In genomic region chr7:109707023-109707785, GRCm38 (mm10) we compare ENCODE assay signal across 8 mouse cellular contexts. TPM values are rescaled to one million over a fixed set of nuclear protein-coding genes. Genes with fewer than 3 reads are reported as not detected.
DNase-seq lines count a peak whose midpoint lies in the region; ATAC-seq and TF ChIP-seq lines count a peak whose summit lies in the region.
"Had no signal": no experiment of that assay in that cellular context is flagged by ENCODE, and none has a peak within 500 bp of the region (broad histone marks: within the 10 kb centered on the region; RNA-seq: fewer than 3 reads in every experiment).

No protein-coding gene starts in this region.

- H3K9me3 ChIP-seq in heart, embryonic 10.5 days = no peaks in the 10 kb centered on the region
- no peaks in the 10 kb centered on the region for H3K9me3 ChIP-seq in liver, embryonic 13.5 days (replicated peaks)

- intact Hi-C loops in left cerebral cortex, adult 2 months (cut with DNase I) = loop anchor here (2.0 to 5.0 kb wide), 2 partner anchors 34 to 185 kb away; no protein-coding TSS in a partner anchor

- H3K27me3 ChIP-seq in heart, embryonic 10.5 days (ENCODE audit: insufficient read depth, poor library complexity, severe bottlenecking) = no peaks in the 10 kb centered on the region
- no peaks in the 10 kb centered on the region for H3K27me3 ChIP-seq in liver, embryonic 13.5 days

- peak; percentile 66 for TF ChIP-seq CTCF in left cerebral cortex, adult 2 months (IDR thresholded peaks at IDR 0.05)

- peaks cover 25% of the 10 kb centered on the region for H3K36me3 ChIP-seq in heart, embryonic 10.5 days
- H3K36me3 ChIP-seq in liver, embryonic 13.5 days = peaks cover 57% of the 10 kb centered on the region

- 45% methylated on average over 4 of the region's 4 CpGs for WGBS in heart, embryonic 10.5 days
- WGBS in liver, embryonic 13.5 days (ENCODE audit: insufficient replicate concordance) = 34% methylated on average over 4 of the region's 4 CpGs

- peak overlapping the region; percentile 58 for H3K27ac ChIP-seq in left cerebral cortex, adult 2 months
- H3K27ac ChIP-seq in heart, embryonic 10.5 days = 0 out of 2 replicates have a peak overlapping the region, but pooled peaks have one; percentile 12
- no peak overlapping the region for H3K27ac ChIP-seq in liver, embryonic 13.5 days

- no peak overlapping the region for H3K4me3 ChIP-seq in left cerebral cortex, adult 2 months
- H3K4me3 ChIP-seq in heart, embryonic 10.5 days = no peak overlapping the region
- no peak overlapping the region for H3K4me3 ChIP-seq in liver, embryonic 13.5 days (replicated peaks)

- ATAC-seq in liver, embryonic 13.5 days (ENCODE audit: low read depth) = no peak

- H3K4me2 ChIP-seq in liver, embryonic 13.5 days = no peak overlapping the region

- peak; percentile 25 to 34 for DNase-seq in left cerebral cortex, adult 2 months (ENCODE audit: extremely low spot score in 1 of 2, low spot score in 2 of 2)
- no peak for DNase-seq in left cerebral cortex, adult 11 months (ENCODE audit: low spot score)
- DNase-seq in MN1 (ENCODE audit: low spot score) = peak; percentile 73
- DNase-seq in cerebellum, adult 11-12 months = peak; percentile 58
- no peak for DNase-seq in heart, embryonic 10.5 days (ENCODE audit: low spot score)
- DNase-seq in liver, embryonic 13.5 days = peak; percentile 22
- DNase-seq in skeletal muscle tissue, adult 2 months (ENCODE audit: low read depth, low spot score) = peak; percentile 39

- H3K9ac ChIP-seq in liver, embryonic 13.5 days = no peak overlapping the region

- H3K4me1 ChIP-seq in heart, embryonic 10.5 days = peaks cover 53% of the 10 kb centered on the region
- peaks cover 49% of the 10 kb centered on the region for H3K4me1 ChIP-seq in liver, embryonic 13.5 days (replicated peaks)

RNA-seq across cellular contexts. Expression of gene Akip1, which starts 3.7 kb away (rescaled TPM):
- total RNA-seq in left cerebral cortex, adult 2 months (2021) = 1 to 10 TPM; 4.9 to 5.9 TPM
- polyA plus RNA-seq in heart, embryonic 10.5 days (2016; fragmentation: Nextera tagmentation; extraction: Ambion mirVana) = 32.5 and 34.6 TPM in 2 replicates
- 51.9 and 53.3 TPM in 2 replicates for polyA plus RNA-seq in liver, embryonic 13.5 days (2015; fragmentation: Nextera tagmentation; extraction: Ambion mirVana)

RNA-seq across cellular contexts. Expression of gene St5, which starts 3.8 kb away (rescaled TPM):
- total RNA-seq in left cerebral cortex, adult 2 months (2021) = 10 to 100 TPM; 14.8 to 18.9 TPM
- 37.7 and 39.9 TPM in 2 replicates for polyA plus RNA-seq in heart, embryonic 10.5 days (2016; fragmentation: Nextera tagmentation; extraction: Ambion mirVana)
- polyA plus RNA-seq in liver, embryonic 13.5 days (2015; fragmentation: Nextera tagmentation; extraction: Ambion mirVana) = 16.5 and 20.3 TPM in 2 replicates

RNA-seq across cellular contexts. Expression of gene BC051019, which starts 16.4 kb away (rescaled TPM):
- not detected for total RNA-seq in left cerebral cortex, adult 2 months (2021)
- 0.11 TPM in 1 of 2 replicates, not detected in the other for polyA plus RNA-seq in heart, embryonic 10.5 days (2016; fragmentation: Nextera tagmentation; extraction: Ambion mirVana)
- 0.07 and 0.08 TPM in 2 replicates for polyA plus RNA-seq in liver, embryonic 13.5 days (2015; fragmentation: Nextera tagmentation; extraction: Ambion mirVana)
- polyA plus RNA-seq: small intestine, adult 2 months had no signal

RNA-seq across cellular contexts. Expression of gene Ascl3, which starts 24.3 kb away (rescaled TPM):
- not detected for total RNA-seq in left cerebral cortex, adult 2 months (2021)
- not detected in 2 replicates for polyA plus RNA-seq in heart, embryonic 10.5 days (2016; fragmentation: Nextera tagmentation; extraction: Ambion mirVana)
- polyA plus RNA-seq in liver, embryonic 13.5 days (2015; fragmentation: Nextera tagmentation; extraction: Ambion mirVana) = not detected in 2 replicates

RNA-seq across cellular contexts. Expression of gene Tmem9b, which starts 45.5 kb away (rescaled TPM):
- total RNA-seq in left cerebral cortex, adult 2 months (2021) = 10 to 100 TPM; 85.0 to 88.7 TPM
- 45.9 and 58.4 TPM in 2 replicates for polyA plus RNA-seq in heart, embryonic 10.5 days (2016; fragmentation: Nextera tagmentation; extraction: Ambion mirVana)
- polyA plus RNA-seq in liver, embryonic 13.5 days (2015; fragmentation: Nextera tagmentation; extraction: Ambion mirVana) = 40.8 and 42.6 TPM in 2 replicates

Comparison
In these comparisons a context has a peak if more than half of its experiments do, and no peak if none do; other contexts are left out.
1. DNase-seq: peak in left cerebral cortex, adult 2 months (2 of 2), MN1 (single experiment), cerebellum, adult 11-12 months (single experiment), liver, embryonic 13.5 days (single experiment) and skeletal muscle tissue, adult 2 months (single experiment); none in left cerebral cortex, adult 11 months (single experiment) and heart, embryonic 10.5 days (single experiment).